Mouse (Mus musculus) myocyte (in vitro differentiated cells): Measurements from ENCODE around the gene Oat. TPM values are rescaled to one million over a fixed set of nuclear protein-coding genes. Genes with fewer than 3 reads are reported as not detected.

ENCODE experiments used
- H3K27me3 ChIP-seq: one replicate; pipeline ENCODE4 v1.6.1; 2011; ENCODE audit not compliant: control insufficient read depth, insufficient read depth, insufficient read length
- H3K36me3 ChIP-seq: one replicate; pipeline ENCODE4 v1.6.1; 2011; ENCODE audit not compliant: control insufficient read depth, insufficient read depth
- H3K4me2 ChIP-seq: one replicate; pipeline ENCODE4 v1.6.1; 2011; ENCODE audit warnings: low read depth, control low read depth
- H3K4me3 ChIP-seq: one replicate; pipeline ENCODE4 v1.5.1; 2011; ENCODE audit warnings: mild to moderate bottlenecking, control low read depth, moderate library complexity
- H3K79me2 ChIP-seq: one replicate; pipeline ENCODE4 v1.6.1; 2011; ENCODE audit not compliant: control insufficient read depth, insufficient read depth
- H3ac ChIP-seq: one replicate; pipeline ENCODE4 v1.6.1; 2011; ENCODE audit not compliant: control insufficient read depth, insufficient read length
- CEBPB ChIP-seq: IDR thresholded peaks from 2 replicates; pipeline ENCODE4 v1.6.1; 2011; ENCODE audit warnings: mild to moderate bottlenecking, moderate library complexity; ENCODE audit not compliant: poor library complexity, insufficient read depth, severe bottlenecking
- E2F4 ChIP-seq: IDR thresholded peaks from one replicate; pipeline ENCODE4 v1.6.1; 2011; ENCODE audit warnings: mild to moderate bottlenecking, control low read depth, moderate library complexity; ENCODE audit not compliant: insufficient read depth
- MAX ChIP-seq: IDR thresholded peaks from one replicate; pipeline ENCODE4 v1.6.1; 2011; ENCODE audit warnings: low read depth, mild to moderate bottlenecking, control low read depth
- MYOD1 ChIP-seq, 3 experiments: IDR thresholded peaks; one replicate each; pipeline ENCODE4 v1.6.1; 2011; ENCODE audit warnings: control low read depth in 2 of 3, low read depth in 2 of 3, mild to moderate bottlenecking in 2 of 3, moderate library complexity in 1 of 3; ENCODE audit not compliant: insufficient read length in 2 of 3, control insufficient read depth in 1 of 3
- MYOG ChIP-seq, 3 experiments: IDR thresholded peaks; one replicate each; pipeline ENCODE4 v1.6.1; 2011; ENCODE audit warnings: control low read depth in 2 of 3, low read depth in 2 of 3, mild to moderate bottlenecking in 2 of 3; ENCODE audit not compliant: insufficient read length in 2 of 3, control insufficient read depth in 1 of 3, insufficient read depth in 1 of 3
- POLR2A ChIP-seq: IDR thresholded peaks from one replicate; pipeline ENCODE4 v1.6.1; 2011; ENCODE audit warnings: low read depth, mild to moderate bottlenecking, control low read depth, moderate library complexity; ENCODE audit not compliant: insufficient read length
- POLR2AphosphoS2 ChIP-seq: IDR thresholded peaks from one replicate; pipeline ENCODE4 v1.6.1; 2011; ENCODE audit warnings: low read depth, control low read depth; ENCODE audit not compliant: insufficient read length
- REST ChIP-seq: IDR thresholded peaks from one replicate; pipeline ENCODE4 v1.6.1; 2011; ENCODE audit warnings: mild to moderate bottlenecking, control low read depth, moderate library complexity; ENCODE audit not compliant: insufficient read depth, insufficient read length
- SRF ChIP-seq: IDR thresholded peaks from one replicate; pipeline ENCODE4 v1.6.1; 2011; ENCODE audit warnings: low read depth; ENCODE audit not compliant: control insufficient read depth, insufficient read length
- TCF12 ChIP-seq: IDR thresholded peaks from one replicate; pipeline ENCODE4 v1.6.1; 2011; ENCODE audit warnings: mild to moderate bottlenecking, control low read depth; ENCODE audit not compliant: poor library complexity, insufficient read depth, severe bottlenecking
- TCF3 ChIP-seq: IDR thresholded peaks from one replicate; pipeline ENCODE4 v1.6.1; 2011; ENCODE audit warnings: low read depth, control low read depth; ENCODE audit not compliant: insufficient read length
- USF1 ChIP-seq: IDR thresholded peaks from one replicate; pipeline ENCODE4 v1.6.1; 2011; ENCODE audit warnings: low read depth, mild to moderate bottlenecking, control low read depth, moderate library complexity
- polyA plus RNA-seq: library from polyadenylated mRNA; unstranded; fragments of >200 nt; fragmentation: generic; extraction: Trizol; gene quantifications from one replicate; pipeline ENCODE4 v1.2.1, GENCODE M21; 2012; ENCODE audit warnings: missing spikeins

Oat gene
- polyA plus RNA-seq, 1 experiment = 49.5 TPM

GRCm38 (mm10) chr7:132616391-132616790 lies 40.2 kb upstream of the Oat start:
- Histone ChIP-seq H3K79me2 (no peaks in the 10 kb centered on the region), H3ac (no peak overlapping the region), H3K4me3 (no peak overlapping the region), H3K27me3 (peaks cover 9% of the 10 kb centered on the region), H3K4me2 (no peak overlapping the region), H3K36me3 (no peaks in the 10 kb centered on the region)
- TF ChIP-seq MYOD1 (IDR thresholded peaks at IDR 0.05; ENCODE audit: control insufficient read depth in 1 of 3, insufficient read length in 2 of 3, low read depth in 2 of 3) (no peak), CEBPB (no peak), MYOG (IDR thresholded peaks at IDR 0.05; ENCODE audit: control insufficient read depth in 1 of 3, insufficient read depth in 1 of 3, insufficient read length in 2 of 3, low read depth in 2 of 3) (no peak), POLR2A (no peak), TCF12 (no peak), REST (no peak)

DNA sequence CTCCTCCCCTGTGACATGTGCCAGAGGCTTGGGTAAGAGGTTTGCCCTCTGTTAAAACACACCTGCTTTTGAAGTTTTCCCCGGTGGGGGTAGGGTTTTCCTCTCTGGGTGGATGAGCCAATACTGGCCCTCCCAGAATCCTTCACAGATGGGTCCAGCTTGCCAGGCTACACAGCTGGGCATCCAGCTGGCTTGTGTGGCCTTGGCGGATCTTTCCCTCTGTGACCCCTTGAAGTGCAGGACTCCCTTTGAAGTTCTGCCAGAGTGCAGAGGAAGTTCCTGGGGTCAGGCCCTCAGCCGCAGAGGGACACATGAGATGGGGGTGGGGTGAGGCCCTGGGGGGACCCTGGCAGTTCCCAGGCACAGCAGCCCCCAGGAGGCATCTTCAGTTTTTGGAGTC lies 39.1 kb upstream of the Oat start:
- TF ChIP-seq USF1 (no peak), POLR2AphosphoS2 (no peak), E2F4 (no peak), REST (no peak), SRF (no peak)
- no peak overlapping the region for H3K4me3 ChIP-seq
- H3ac ChIP-seq = no peak overlapping the region
- no peaks in the 10 kb centered on the region for H3K36me3 ChIP-seq
- peaks cover 4% of the 10 kb centered on the region for H3K27me3 ChIP-seq
- H3K79me2 ChIP-seq = no peaks in the 10 kb centered on the region
- no peak overlapping the region for H3K4me2 ChIP-seq

GRCm38 (mm10) chr7:132611530-132611929 lies 35.3 kb upstream of the Oat start:
- Histone ChIP-seq H3K4me2 (no peak overlapping the region), H3K36me3 (no peaks in the 10 kb centered on the region)
- TF ChIP-seq TCF3 (no peak), MAX (no peak), TCF12 (no peak), REST (no peak), USF1 (no peak), MYOD1 (IDR thresholded peaks at IDR 0.05; ENCODE audit: control insufficient read depth in 1 of 3, insufficient read length in 2 of 3, low read depth in 2 of 3) (no peak), POLR2A (no peak), POLR2AphosphoS2 (no peak), SRF (no peak), MYOG (IDR thresholded peaks at IDR 0.05; ENCODE audit: control insufficient read depth in 1 of 3, insufficient read depth in 1 of 3, insufficient read length in 2 of 3, low read depth in 2 of 3) (no peak)

GRCm38 (mm10) chr7:132610468-132611318 lies 34.5 kb upstream of the Oat start, which contains the start of gene Lhpp:
Gene Lhpp, plus strand, starts transcription at chr7:132610638.
- H3K4me2 ChIP-seq = peak within 1 kb of the TSS; percentile 76
- H3ac ChIP-seq = peak within 1 kb of the TSS; percentile 7
- no peaks in the 10 kb centered on the region for H3K79me2 ChIP-seq
- no peak within 1 kb of the TSS for H3K4me3 ChIP-seq
- H3K36me3 ChIP-seq = no peaks in the 10 kb centered on the region
- no peak for TF ChIP-seq TCF12
- TF ChIP-seq REST = no peak
- TF ChIP-seq MYOG (IDR thresholded peaks at IDR 0.05; ENCODE audit: control insufficient read depth in 1 of 3, insufficient read depth in 1 of 3, insufficient read length in 2 of 3, low read depth in 2 of 3) = no peak
- peak; percentile 48 for TF ChIP-seq POLR2AphosphoS2
- TF ChIP-seq TCF3 = no peak
- no peak for TF ChIP-seq CEBPB
- no peak for TF ChIP-seq MAX
- TF ChIP-seq MYOD1 (IDR thresholded peaks at IDR 0.05; ENCODE audit: control insufficient read depth in 1 of 3, insufficient read length in 2 of 3, low read depth in 2 of 3) = no peak
- TF ChIP-seq POLR2A = peak; percentile 85
- TF ChIP-seq SRF = no peak
- TF ChIP-seq USF1 = no peak
- TF ChIP-seq E2F4 = no peak
- H3K27me3 ChIP-seq = no peaks in the 10 kb centered on the region

More at GRCm38 (mm10) chr7:132611530-132611929, 35.3 kb upstream of the Oat start:
- Histone ChIP-seq H3ac (no peak overlapping the region), H3K4me3 (no peak overlapping the region), H3K27me3 (no peaks in the 10 kb centered on the region), H3K79me2 (no peaks in the 10 kb centered on the region)
